Mouse (Mus musculus): ENCODE measurements around the gene Olfr693. TPM values are rescaled to one million over a fixed set of nuclear protein-coding genes. Genes with fewer than 3 reads are reported as not detected.
"Not testable (repeated sequence)": the region's sequence is repeated elsewhere in the genome, so short reads cannot be mapped to it uniquely, and the experiment has no call there.

Olfr693 gene
- not detected in 2 replicates for polyA plus RNA-seq (2015; fragmentation: Nextera tagmentation; extraction: Ambion mirVana)

DNA sequence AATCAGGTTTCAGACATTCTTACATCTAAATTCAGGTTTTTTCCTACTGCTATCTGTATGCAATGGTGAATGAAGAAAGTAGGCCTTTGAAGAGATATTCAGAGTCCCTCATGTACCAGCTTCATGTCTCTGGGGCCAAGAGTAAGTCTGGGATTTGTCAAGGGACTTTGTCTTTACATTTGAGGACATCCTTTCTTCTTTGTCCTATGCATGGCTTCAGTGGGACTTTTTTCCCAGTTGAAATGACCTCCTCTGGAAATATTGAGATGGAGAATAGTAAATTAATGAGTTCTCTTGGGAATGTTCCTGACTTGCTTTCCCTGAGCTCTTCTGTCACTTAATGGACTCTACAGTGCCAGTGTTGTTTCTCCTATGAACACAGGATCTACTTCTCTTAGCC lies at the start of gene Olfr693:
Gene Olfr693, minus strand, starts transcription at position 101 of the 400 bp plus-strand sequence.
- Histone ChIP-seq H3K36me3 (ENCODE audit: control insufficient read depth, insufficient read depth) (no peaks in the 10 kb centered on the region), H3K9me3 (replicated peaks; ENCODE audit: control insufficient read depth, low read length) (no peaks in the 10 kb centered on the region; the same call in 1 of the 2 replicates), H3K4me1 (ENCODE audit: control insufficient read depth, insufficient read depth, low read length) (no peaks in the 10 kb centered on the region), H3K4me2 (ENCODE audit: low read depth, low read length) (no peak within 1 kb of the TSS), H3K4me3 (ENCODE audit: low read length) (no peak within 1 kb of the TSS), H3K27me3 (ENCODE audit: control insufficient read depth, insufficient read depth, low read length) (no peaks in the 10 kb centered on the region), H3K9ac (ENCODE audit: low read length) (no peak within 1 kb of the TSS), H3K27ac (ENCODE audit: low read length) (no peak within 1 kb of the TSS)
- no peak for ATAC-seq (replicated peaks; ENCODE audit: extremely low read depth, insufficient read depth, low FRiP score)

DNA sequence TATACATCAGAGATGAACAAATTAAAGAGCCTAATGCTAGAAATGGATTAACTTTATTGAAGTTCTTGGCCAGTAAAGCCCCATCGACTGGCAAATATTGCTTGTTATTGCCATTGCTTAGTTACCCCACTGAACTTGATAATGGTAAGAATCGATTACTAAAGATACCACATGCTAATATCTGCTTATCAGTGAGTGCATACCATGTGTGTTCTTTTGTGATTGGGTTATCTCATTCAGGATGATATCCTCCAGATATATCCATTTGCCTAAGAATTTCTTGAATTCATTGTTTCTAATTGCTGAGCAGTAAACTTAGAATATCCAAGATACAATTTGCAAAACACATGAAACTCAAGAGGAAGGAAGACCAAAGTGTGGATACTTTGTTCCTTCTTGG lies 45.3 kb upstream of the Olfr693 start:
- not testable (repeated sequence) for H3K9ac ChIP-seq (ENCODE audit: low read length); H3K4me2 ChIP-seq (ENCODE audit: low read depth, low read length); ATAC-seq (replicated peaks; ENCODE audit: extremely low read depth, insufficient read depth, low FRiP score); H3K27me3 ChIP-seq (ENCODE audit: control insufficient read depth, insufficient read depth, low read length); H3K27ac ChIP-seq (ENCODE audit: low read length); H3K4me3 ChIP-seq (ENCODE audit: low read length); H3K4me1 ChIP-seq (ENCODE audit: control insufficient read depth, insufficient read depth, low read length); H3K36me3 ChIP-seq (ENCODE audit: control insufficient read depth, insufficient read depth); H3K9me3 ChIP-seq (replicated peaks; ENCODE audit: control insufficient read depth, low read length)
- 81% methylated on average over 2 of the region's 2 CpGs for WGBS

DNA sequence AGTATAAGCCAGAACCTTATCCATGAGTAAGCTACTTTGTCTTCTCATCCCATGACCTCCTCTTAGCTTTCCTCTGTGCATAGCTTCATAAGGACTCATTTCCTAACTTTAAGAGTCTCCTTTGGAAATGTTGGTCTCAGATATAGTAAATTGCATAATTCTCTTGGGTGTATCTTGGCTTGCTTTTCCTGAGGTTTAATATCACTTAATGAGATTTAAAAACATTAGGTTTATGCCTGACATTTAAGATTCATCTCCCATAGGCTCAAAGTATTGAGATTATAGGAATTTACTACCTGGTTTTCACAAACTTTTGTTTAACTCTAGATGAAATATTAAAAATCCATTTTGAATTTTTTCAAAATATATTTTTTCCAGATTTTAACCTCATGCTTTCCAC lies 35.9 kb upstream of the Olfr693 start, which contains the start of gene Olfr695:
Gene Olfr695, minus strand, starts transcription at position 101 of the 400 bp plus-strand sequence.
- H3K4me2 ChIP-seq (ENCODE audit: low read depth, low read length), result no peak within 1 kb of the TSS
- H3K36me3 ChIP-seq (ENCODE audit: control insufficient read depth, insufficient read depth), result no peaks in the 10 kb centered on the region
- no peak for ATAC-seq (replicated peaks; ENCODE audit: extremely low read depth, insufficient read depth, low FRiP score)
- no peaks in the 10 kb centered on the region for H3K27me3 ChIP-seq (ENCODE audit: control insufficient read depth, insufficient read depth, low read length)
- H3K27ac ChIP-seq (ENCODE audit: low read length), result no peak within 1 kb of the TSS
- H3K9me3 ChIP-seq (replicated peaks; ENCODE audit: control insufficient read depth, low read length), result no peaks in the 10 kb centered on the region; the same call in 1 of the 2 replicates
- H3K9ac ChIP-seq (ENCODE audit: low read length), result no peak within 1 kb of the TSS
- no peak within 1 kb of the TSS for H3K4me3 ChIP-seq (ENCODE audit: low read length)
- no peaks in the 10 kb centered on the region for H3K4me1 ChIP-seq (ENCODE audit: control insufficient read depth, insufficient read depth, low read length)

DNA sequence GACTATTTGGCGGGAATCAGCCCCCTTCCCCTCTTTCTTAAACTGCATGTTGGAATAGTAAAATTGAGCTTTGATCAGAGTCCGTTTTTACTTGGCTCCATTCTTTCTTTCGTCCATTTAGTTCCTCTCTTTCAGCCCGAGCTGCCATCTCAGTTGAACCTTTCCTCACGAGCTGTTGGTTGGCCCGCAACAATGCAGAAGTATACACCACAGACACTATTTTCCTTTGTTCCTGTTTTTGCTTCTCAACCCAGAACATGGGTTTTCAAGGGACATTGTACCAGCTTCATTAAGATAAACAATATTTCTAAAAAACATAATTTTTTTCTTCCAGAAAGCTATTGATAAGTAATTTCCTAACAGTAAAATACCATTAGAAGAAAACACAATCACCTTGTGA lies 31.1 kb upstream of the Olfr693 start:
- no peak overlapping the region for H3K27ac ChIP-seq (ENCODE audit: low read length)

DNA sequence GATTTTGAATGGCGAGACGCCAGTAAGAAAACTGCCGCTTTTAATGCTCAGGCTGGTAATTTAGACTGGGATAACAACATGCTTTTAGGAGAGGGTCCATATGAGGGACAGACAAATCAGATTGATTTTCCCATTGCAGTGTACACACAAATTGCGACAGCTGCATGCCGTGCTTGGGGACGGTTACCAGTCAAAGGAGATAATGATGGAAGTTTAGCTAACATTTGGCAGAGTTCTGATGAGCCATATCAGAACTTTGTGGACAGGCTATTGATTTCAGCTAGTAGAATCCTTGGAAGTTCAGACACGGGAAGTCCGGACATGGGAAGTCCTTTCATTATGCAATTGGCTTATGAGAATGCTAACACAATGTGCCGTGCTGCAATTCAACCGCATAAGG lies 27.3 kb upstream of the Olfr693 start:
- WGBS, result 86% methylated on average over 10 of the region's 10 CpGs
- ATAC-seq (replicated peaks; ENCODE audit: extremely low read depth, insufficient read depth, low FRiP score); H3K4me2 ChIP-seq (ENCODE audit: low read depth, low read length); H3K27me3 ChIP-seq (ENCODE audit: control insufficient read depth, insufficient read depth, low read length); H3K27ac ChIP-seq (ENCODE audit: low read length); H3K9me3 ChIP-seq (replicated peaks; ENCODE audit: control insufficient read depth, low read length); H3K36me3 ChIP-seq (ENCODE audit: control insufficient read depth, insufficient read depth); H3K9ac ChIP-seq (ENCODE audit: low read length); H3K4me3 ChIP-seq (ENCODE audit: low read length); H3K4me1 ChIP-seq (ENCODE audit: control insufficient read depth, insufficient read depth, low read length): not testable (repeated sequence)

More for the DNA sequence above, 31.1 kb upstream of the Olfr693 start:
- no peaks in the 10 kb centered on the region for H3K27me3 ChIP-seq (ENCODE audit: control insufficient read depth, insufficient read depth, low read length)
- H3K4me2 ChIP-seq (ENCODE audit: low read depth, low read length), result no peak overlapping the region
- no peaks in the 10 kb centered on the region for H3K4me1 ChIP-seq (ENCODE audit: control insufficient read depth, insufficient read depth, low read length)
- no peak for ATAC-seq (replicated peaks; ENCODE audit: extremely low read depth, insufficient read depth, low FRiP score)
- H3K36me3 ChIP-seq (ENCODE audit: control insufficient read depth, insufficient read depth), result no peaks in the 10 kb centered on the region
- H3K9ac ChIP-seq (ENCODE audit: low read length), result no peak overlapping the region
- H3K4me3 ChIP-seq (ENCODE audit: low read length), result no peak overlapping the region
- no peaks in the 10 kb centered on the region; the same call in 1 of the 2 replicates for H3K9me3 ChIP-seq (replicated peaks; ENCODE audit: control insufficient read depth, low read length)
- 74% methylated on average over 6 of the region's 6 CpGs for WGBS

DNA sequence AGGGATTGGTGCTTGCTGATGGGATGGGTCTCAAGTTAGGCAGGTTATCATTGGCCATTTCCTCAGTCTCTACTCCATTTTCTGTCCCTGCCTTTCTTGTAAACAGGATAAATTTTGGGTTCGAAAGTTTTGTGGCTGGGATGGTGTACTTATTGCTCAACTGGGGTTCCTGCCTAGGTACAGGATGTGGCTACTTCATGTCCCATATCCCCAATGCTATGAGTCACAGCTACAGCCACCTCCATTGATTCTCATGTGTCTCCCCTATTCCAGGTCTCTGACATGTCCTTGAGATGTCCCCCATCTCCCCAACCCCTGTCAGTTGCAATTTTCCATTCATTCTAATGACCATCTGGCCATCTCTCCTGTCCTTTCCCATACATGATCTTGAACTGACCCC lies 16.5 kb upstream of the Olfr693 start:
- no peaks in the 10 kb centered on the region for H3K4me1 ChIP-seq (ENCODE audit: control insufficient read depth, insufficient read depth, low read length)
- no peak overlapping the region for H3K4me3 ChIP-seq (ENCODE audit: low read length)
- H3K27ac ChIP-seq (ENCODE audit: low read length), result no peak overlapping the region

DNA sequence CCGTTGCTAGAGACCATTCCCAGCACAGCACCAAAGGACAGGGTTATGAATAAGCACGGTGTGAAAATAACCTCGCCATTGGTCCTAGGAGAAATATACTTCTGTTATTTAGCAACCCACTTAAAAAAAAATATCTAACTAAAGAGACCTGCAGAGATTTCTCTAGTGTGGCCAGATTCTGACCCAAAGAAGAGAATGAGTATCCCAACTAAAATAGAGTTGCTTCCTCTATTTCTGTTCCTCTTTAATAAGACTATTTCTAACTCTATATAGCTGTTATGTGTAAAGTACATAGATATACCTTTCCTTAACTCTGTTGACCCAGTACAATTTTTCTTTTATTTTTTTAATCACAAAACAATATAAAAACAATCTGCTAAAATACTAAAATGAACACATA lies 12.6 kb upstream of the Olfr693 start:
- Histone ChIP-seq H3K4me3 (ENCODE audit: low read length) (no peak overlapping the region), H3K9ac (ENCODE audit: low read length) (no peak overlapping the region), H3K36me3 (ENCODE audit: control insufficient read depth, insufficient read depth) (no peaks in the 10 kb centered on the region), H3K27ac (ENCODE audit: low read length) (no peak overlapping the region), H3K9me3 (replicated peaks; ENCODE audit: control insufficient read depth, low read length) (no peaks in the 10 kb centered on the region), H3K4me2 (ENCODE audit: low read depth, low read length) (no peak overlapping the region), H3K4me1 (ENCODE audit: control insufficient read depth, insufficient read depth, low read length) (no peaks in the 10 kb centered on the region), H3K27me3 (ENCODE audit: control insufficient read depth, insufficient read depth, low read length) (no peaks in the 10 kb centered on the region)
- 63% methylated on average over 3 of the region's 3 CpGs for WGBS
- no peak for ATAC-seq (replicated peaks; ENCODE audit: extremely low read depth, insufficient read depth, low FRiP score)

More for the DNA sequence above, 16.5 kb upstream of the Olfr693 start:
- H3K27me3 ChIP-seq (ENCODE audit: control insufficient read depth, insufficient read depth, low read length), result no peaks in the 10 kb centered on the region
- WGBS, result 75% methylated on average over 1 of the region's 1 CpGs
- 0 out of 2 replicates have a peak, but pooled peaks cover 3% of the 10 kb centered on the region for H3K9me3 ChIP-seq (replicated peaks; ENCODE audit: control insufficient read depth, low read length)
- H3K36me3 ChIP-seq (ENCODE audit: control insufficient read depth, insufficient read depth), result no peaks in the 10 kb centered on the region
- ATAC-seq (replicated peaks; ENCODE audit: extremely low read depth, insufficient read depth, low FRiP score), result no peak
- H3K9ac ChIP-seq (ENCODE audit: low read length), result no peak overlapping the region
- H3K4me2 ChIP-seq (ENCODE audit: low read depth, low read length), result no peak overlapping the region

DNA sequence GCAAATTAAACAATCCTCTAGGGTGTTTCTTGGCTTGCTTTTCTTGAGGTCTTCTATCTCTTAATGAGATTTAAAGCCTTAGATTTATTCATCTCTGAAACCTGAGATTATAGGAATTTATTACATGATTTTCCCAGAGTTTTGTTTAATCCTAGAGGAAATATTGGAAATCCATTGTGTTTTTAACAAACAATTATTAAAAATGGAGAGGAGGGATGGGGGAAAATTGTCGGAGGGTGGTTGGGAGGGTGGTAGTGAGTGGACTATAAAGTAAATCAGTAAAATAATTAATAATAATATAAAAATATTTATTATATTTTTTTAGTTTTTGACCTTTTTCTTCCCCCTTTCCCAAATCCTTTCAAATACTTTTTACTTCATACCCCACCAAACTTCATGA lies 11.3 kb upstream of the Olfr693 start, which contains the start of gene Olfr694:
Gene Olfr694, minus strand, starts transcription at position 101 of the 400 bp plus-strand sequence.
- Histone ChIP-seq H3K4me3 (ENCODE audit: low read length) (no peak within 1 kb of the TSS), H3K4me2 (ENCODE audit: low read depth, low read length) (no peak within 1 kb of the TSS), H3K27ac (ENCODE audit: low read length) (no peak within 1 kb of the TSS), H3K36me3 (ENCODE audit: control insufficient read depth, insufficient read depth) (no peaks in the 10 kb centered on the region), H3K4me1 (ENCODE audit: control insufficient read depth, insufficient read depth, low read length) (no peaks in the 10 kb centered on the region), H3K27me3 (ENCODE audit: control insufficient read depth, insufficient read depth, low read length) (no peaks in the 10 kb centered on the region), H3K9ac (ENCODE audit: low read length) (no peak within 1 kb of the TSS), H3K9me3 (replicated peaks; ENCODE audit: control insufficient read depth, low read length) (no peaks in the 10 kb centered on the region)
- WGBS, result 79% methylated on average over 1 of the region's 1 CpGs
- ATAC-seq (replicated peaks; ENCODE audit: extremely low read depth, insufficient read depth, low FRiP score), result no peak

DNA sequence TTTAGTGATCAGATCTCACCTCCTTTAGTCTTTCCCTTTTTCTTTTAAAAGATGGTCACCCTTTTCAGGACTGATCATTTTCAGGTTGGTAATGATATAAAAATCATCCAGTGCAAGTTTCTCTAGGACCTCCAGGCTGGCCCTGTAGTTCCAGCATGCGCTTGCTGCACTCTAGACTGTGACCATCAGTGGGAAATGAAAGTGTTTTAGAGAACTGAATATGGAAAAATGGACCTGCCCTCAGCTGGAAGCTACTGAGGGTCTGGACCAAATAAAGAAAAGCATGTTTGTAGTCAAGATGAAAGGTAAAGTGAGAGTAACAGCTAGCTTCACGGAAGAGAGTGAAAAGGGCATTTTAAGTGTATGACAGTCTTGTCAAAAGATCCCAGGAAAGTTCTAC lies 5.0 kb upstream of the Olfr693 start:
- H3K36me3 ChIP-seq (ENCODE audit: control insufficient read depth, insufficient read depth), result no peaks in the 10 kb centered on the region
- 76% methylated on average over 2 of the region's 2 CpGs for WGBS
- no peaks in the 10 kb centered on the region for H3K27me3 ChIP-seq (ENCODE audit: control insufficient read depth, insufficient read depth, low read length)
- no peaks in the 10 kb centered on the region; the same call in 1 of the 2 replicates for H3K9me3 ChIP-seq (replicated peaks; ENCODE audit: control insufficient read depth, low read length)
- no peak for ATAC-seq (replicated peaks; ENCODE audit: extremely low read depth, insufficient read depth, low FRiP score)
- H3K27ac ChIP-seq (ENCODE audit: low read length), result no peak overlapping the region
- H3K9ac ChIP-seq (ENCODE audit: low read length), result no peak overlapping the region
- no peak overlapping the region for H3K4me2 ChIP-seq (ENCODE audit: low read depth, low read length)
- H3K4me1 ChIP-seq (ENCODE audit: control insufficient read depth, insufficient read depth, low read length), result no peaks in the 10 kb centered on the region
- no peak overlapping the region for H3K4me3 ChIP-seq (ENCODE audit: low read length)

DNA sequence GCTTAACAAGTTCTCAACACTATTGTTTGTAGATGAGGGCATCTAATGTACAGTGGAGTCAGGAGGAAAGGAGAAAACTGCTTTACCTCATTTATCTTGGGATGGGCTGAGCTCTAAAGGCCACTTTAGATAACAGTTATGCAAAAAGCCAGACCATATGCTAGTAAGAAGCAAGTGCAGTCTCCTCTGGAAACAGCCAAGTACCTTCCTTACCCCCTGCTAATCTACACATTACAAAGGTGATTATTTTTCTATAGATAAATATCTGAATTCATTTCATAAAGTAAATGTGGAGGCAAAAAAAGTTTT lies 28.1 kb downstream of the Olfr693 start:
- no peak overlapping the region for H3K9ac ChIP-seq (ENCODE audit: low read length)
- no peak overlapping the region for H3K27ac ChIP-seq (ENCODE audit: low read length)
- H3K4me1 ChIP-seq (ENCODE audit: control insufficient read depth, insufficient read depth, low read length), result no peaks in the 10 kb centered on the region
- H3K4me3 ChIP-seq (ENCODE audit: low read length), result no peak overlapping the region
- no peaks in the 10 kb centered on the region for H3K9me3 ChIP-seq (replicated peaks; ENCODE audit: control insufficient read depth, low read length)
- ATAC-seq (replicated peaks; ENCODE audit: extremely low read depth, insufficient read depth, low FRiP score), result no peak
- no peaks in the 10 kb centered on the region for H3K36me3 ChIP-seq (ENCODE audit: control insufficient read depth, insufficient read depth)
- no peaks in the 10 kb centered on the region for H3K27me3 ChIP-seq (ENCODE audit: control insufficient read depth, insufficient read depth, low read length)
- H3K4me2 ChIP-seq (ENCODE audit: low read depth, low read length), result no peak overlapping the region
